Mouse (Mus musculus): ENCODE data around the gene Stag3.

DNA sequence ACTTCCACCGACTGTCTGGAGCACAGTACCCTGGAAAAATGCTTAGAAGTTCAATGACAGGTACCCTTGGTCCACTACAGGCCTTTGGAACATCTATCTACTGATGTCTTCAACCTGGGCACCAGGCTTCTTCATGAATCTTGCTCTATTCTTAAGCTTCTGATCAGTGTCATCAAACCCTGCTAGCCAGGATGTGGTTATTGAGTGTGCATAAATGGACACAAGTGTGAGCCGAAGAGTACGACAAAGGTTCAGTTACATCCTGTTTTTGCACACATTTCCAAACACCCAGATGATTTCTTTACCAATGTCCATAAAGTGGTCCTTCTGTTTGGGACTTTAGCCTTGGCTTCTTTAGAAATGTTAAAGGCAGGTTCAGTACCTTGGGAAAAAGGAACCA, 63.2 kb downstream of the Stag3 start:
- no peak for TF ChIP-seq CTCF (IDR thresholded peaks at IDR 0.05; ENCODE audit: control insufficient read depth, insufficient read depth, insufficient replicate concordance, low read depth, low read length)
- TF ChIP-seq POLR2A (IDR thresholded peaks at IDR 0.05; ENCODE audit: control insufficient read depth, low read depth, low read length), result no peak
